In genomic region chr10:7118258-7119077, GRCm38 (mm10) we compare ENCODE assay signal across 8 mouse cellular contexts.
DNase-seq lines count a peak whose midpoint lies in the region; ATAC-seq and TF ChIP-seq lines count a peak whose summit lies in the region.

No protein-coding gene starts in this region.

- TF ChIP-seq CTCF in hindbrain, postnatal 0 days (IDR thresholded peaks at IDR 0.05; ENCODE audit: low read depth): no peak

- intact Hi-C loops in left cerebral cortex, postnatal 10 days (cut with DNase I): no loop called here

- H3K9ac ChIP-seq in hindbrain, postnatal 0 days (replicated peaks; ENCODE audit: low read length): no peak overlapping the region

- no peak overlapping the region for H3ac ChIP-seq in myocyte (ENCODE audit: control insufficient read depth, insufficient read length)

- 66% methylated on average over 10 of the region's 10 CpGs for WGBS in hindbrain, postnatal 0 days
- 87% methylated on average over 10 of the region's 10 CpGs for WGBS in hindbrain, embryonic 10.5 days

- peak; percentile 54 for DNase-seq in hindbrain, postnatal 0 days (ENCODE audit: low spot score)
- no peak for DNase-seq in hindbrain, embryonic 10.5 days (ENCODE audit: low spot score)
- peak; percentile 96 for DNase-seq in brain, adult 2 months (ENCODE audit: low read depth, low spot score)
- peak; percentile 43 to 63 for DNase-seq in frontal cortex, postnatal 36 days (ENCODE audit: low spot score in 2 of 2)
- peak; percentile 36 to 76 for DNase-seq in left cerebral cortex, postnatal 10 days (ENCODE audit: extremely low spot score in 1 of 2, low spot score in 2 of 2)
- no peak for DNase-seq in retina, embryonic 14.5 days (ENCODE audit: low spot score)

- peak; percentile 74 for ATAC-seq in hindbrain, postnatal 0 days
- peak; percentile 39 to 74; a peak in 3 of 4 replicates for ATAC-seq in hematopoietic stem cell, adult 5-6 weeks (replicated peaks in 1 of 2; ENCODE audit: insufficient read depth in 1 of 2, low FRiP score in 2 of 2, low TSS enrichment in 1 of 2, low read depth in 1 of 2, poor library complexity in 2 of 2, severe bottlenecking in 2 of 2)

- no peaks in the 10 kb centered on the region for H3K79me2 ChIP-seq in myocyte (ENCODE audit: control insufficient read depth, insufficient read depth)

- H3K36me3 ChIP-seq in hindbrain, postnatal 0 days (ENCODE audit: insufficient read depth, low read length): no peaks in the 10 kb centered on the region
- H3K36me3 ChIP-seq in hindbrain, embryonic 10.5 days: peaks cover 39% of the 10 kb centered on the region
- H3K36me3 ChIP-seq in myocyte (ENCODE audit: control insufficient read depth, insufficient read depth): peaks cover 10% of the 10 kb centered on the region

- TF ChIP-seq POLR2A in myocyte (IDR thresholded peaks at IDR 0.05; ENCODE audit: insufficient read length, low read depth): no peak

- H3K9me3 ChIP-seq in hindbrain, postnatal 0 days (ENCODE audit: low read length): no peaks in the 10 kb centered on the region
- no peaks in the 10 kb centered on the region for H3K9me3 ChIP-seq in hindbrain, embryonic 10.5 days

- peak overlapping the region; percentile 17; the same call in 1 of the 2 replicates for H3K27ac ChIP-seq in hindbrain, postnatal 0 days
- no peak overlapping the region for H3K27ac ChIP-seq in hindbrain, embryonic 10.5 days

- H3K4me1 ChIP-seq in hindbrain, postnatal 0 days (ENCODE audit: insufficient read depth, low read length): no peaks in the 10 kb centered on the region
- H3K4me1 ChIP-seq in hindbrain, embryonic 10.5 days (replicated peaks): no peaks in the 10 kb centered on the region; the same call in 1 of the 2 replicates

- H3K4me2 ChIP-seq in hindbrain, postnatal 0 days (ENCODE audit: low read depth, low read length): no peak overlapping the region
- peak overlapping the region; percentile 35 for H3K4me2 ChIP-seq in myocyte (ENCODE audit: low read depth)

- no peak overlapping the region for H3K4me3 ChIP-seq in hindbrain, postnatal 0 days (ENCODE audit: low read length)
- H3K4me3 ChIP-seq in hindbrain, embryonic 10.5 days: no peak overlapping the region
- no peak overlapping the region for H3K4me3 ChIP-seq in myocyte

- no peaks in the 10 kb centered on the region for H3K27me3 ChIP-seq in hindbrain, postnatal 0 days (ENCODE audit: insufficient read depth, low read length)
- H3K27me3 ChIP-seq in hindbrain, embryonic 10.5 days (ENCODE audit: insufficient read depth, poor library complexity, severe bottlenecking): no peaks in the 10 kb centered on the region
- no peaks in the 10 kb centered on the region for H3K27me3 ChIP-seq in myocyte (ENCODE audit: control insufficient read depth, insufficient read depth, insufficient read length)

TF ChIP-seq in myocyte, 11 proteins besides CTCF, POLR2A, EP300 and RAD21:
- TF ChIP-seq SRF (IDR thresholded peaks at IDR 0.05; ENCODE audit: control insufficient read depth, insufficient read length, low read depth) (no peak), MYOD1 (IDR thresholded peaks at IDR 0.05; ENCODE audit: control insufficient read depth in 1 of 3, insufficient read length in 2 of 3, low read depth in 2 of 3) (no peak), E2F4 (IDR thresholded peaks at IDR 0.05; ENCODE audit: insufficient read depth) (no peak), USF1 (IDR thresholded peaks at IDR 0.05; ENCODE audit: low read depth) (no peak), CEBPB (IDR thresholded peaks at IDR 0.05; ENCODE audit: insufficient read depth, poor library complexity, severe bottlenecking) (peak; percentile 83), TCF3 (IDR thresholded peaks at IDR 0.05; ENCODE audit: insufficient read length, low read depth) (no peak), MAX (IDR thresholded peaks at IDR 0.05; ENCODE audit: low read depth) (peak; percentile 36), MYOG (IDR thresholded peaks at IDR 0.05; ENCODE audit: control insufficient read depth in 1 of 3, insufficient read depth in 1 of 3, insufficient read length in 2 of 3, low read depth in 2 of 3) (no peak), POLR2AphosphoS2 (IDR thresholded peaks at IDR 0.05; ENCODE audit: insufficient read length, low read depth) (no peak), TCF12 (IDR thresholded peaks at IDR 0.05; ENCODE audit: insufficient read depth, poor library complexity, severe bottlenecking) (no peak), REST (IDR thresholded peaks at IDR 0.05; ENCODE audit: insufficient read depth, insufficient read length) (no peak)

Comparison
In these comparisons a context has a peak if more than half of its experiments do, and no peak if none do; other contexts are left out.
1. DNase-seq: peak in hindbrain, postnatal 0 days (single experiment), brain, adult 2 months (single experiment), frontal cortex, postnatal 36 days (2 of 2) and left cerebral cortex, postnatal 10 days (2 of 2); none in hindbrain, embryonic 10.5 days (single experiment) and retina, embryonic 14.5 days (single experiment).